Comparison of ENCODE assay signal across 8 mouse cellular contexts in the genomic region with DNA sequence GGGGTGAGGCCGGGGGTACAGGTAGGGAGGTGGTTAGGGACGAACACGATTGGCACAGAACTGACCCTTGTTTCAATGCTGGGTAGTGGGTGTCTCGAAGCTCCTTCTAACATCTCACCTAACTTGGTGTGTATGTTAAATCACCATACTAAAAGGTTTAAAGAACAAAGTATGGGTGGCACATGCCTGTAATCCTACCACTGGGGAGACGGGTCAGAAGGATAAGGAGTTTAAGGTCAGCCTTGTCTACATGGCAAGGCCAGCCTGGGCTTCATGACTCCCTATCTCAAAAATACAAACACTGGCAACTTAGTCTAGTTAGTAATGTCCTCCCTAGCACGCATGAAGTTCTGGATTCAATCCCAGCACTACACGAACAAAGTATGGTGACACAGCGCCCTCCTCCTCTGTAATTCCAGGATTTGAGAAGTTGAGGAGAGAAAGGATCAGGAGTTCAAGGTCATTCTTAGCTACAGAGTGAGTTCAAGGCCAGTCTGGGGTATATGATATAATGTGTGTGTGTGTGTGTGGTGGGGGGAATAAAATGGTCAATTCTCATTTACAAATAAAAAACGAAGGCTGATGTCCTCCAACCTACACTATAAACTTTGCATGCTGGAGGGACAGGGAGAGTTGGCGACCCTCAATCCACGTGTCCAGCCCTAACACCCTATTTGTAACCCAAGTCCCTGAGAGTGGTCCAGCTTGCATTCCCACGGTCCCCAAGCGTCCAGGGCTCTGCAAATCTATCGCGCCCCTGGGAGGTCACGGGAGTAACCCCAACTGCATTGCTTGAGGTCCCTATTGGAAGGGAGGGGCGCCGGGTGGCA. TPM values are rescaled to one million over a fixed set of nuclear protein-coding genes. Genes with fewer than 3 reads are reported as not detected.
A peak's percentile ranks its signal among the peaks of the same experiment; 100 is the strongest.
DNase-seq lines count a peak whose midpoint lies in the region; ATAC-seq and TF ChIP-seq lines count a peak whose summit lies in the region.

No protein-coding gene starts in this region.

- DNase-seq in embryo, embryonic 10.5 days (ENCODE audit: low spot score): peak; percentile 47
- DNase-seq in embryo, embryonic 11 days: no peak
- DNase-seq in NIH3T3 (ENCODE audit: low read depth): peak; percentile 70
- no peak for DNase-seq in layer of hippocampus, postnatal 25 days (ENCODE audit: extremely low spot score in 1 of 2, low spot score in 1 of 2)
- no peak for DNase-seq in layer of hippocampus, adult 8-10 months (ENCODE audit: low spot score in 2 of 2)

- 30% methylated on average over 18 of the region's 18 CpGs for WGBS in heart, embryonic 13.5 days
- WGBS in limb, embryonic 15.5 days: 34% methylated on average over 18 of the region's 18 CpGs
- WGBS in olfactory bulb, adult 2 months: 30% methylated on average over 18 of the region's 18 CpGs

- no peak for TF ChIP-seq POLR2A in olfactory bulb, adult 2 months (IDR thresholded peaks at IDR 0.05; ENCODE audit: insufficient read depth, low read depth, low read length)

- no peak for TF ChIP-seq CTCF in olfactory bulb, adult 2 months (IDR thresholded peaks at IDR 0.05; ENCODE audit: insufficient read depth, low read depth, low read length)

- no peaks in the 10 kb centered on the region for H3K9me3 ChIP-seq in heart, embryonic 13.5 days
- no peaks in the 10 kb centered on the region for H3K9me3 ChIP-seq in limb, embryonic 15.5 days

- peak overlapping the region; percentile 85 for H3K27ac ChIP-seq in heart, embryonic 13.5 days (replicated peaks)
- peak overlapping the region; percentile 80 for H3K27ac ChIP-seq in limb, embryonic 15.5 days
- H3K27ac ChIP-seq in olfactory bulb, adult 2 months (ENCODE audit: insufficient read depth, low read depth, low read length): 0 out of 2 replicates have a peak overlapping the region, but pooled peaks have one; percentile 20

- H3K4me3 ChIP-seq in heart, embryonic 13.5 days: peak overlapping the region; percentile 91
- H3K4me3 ChIP-seq in limb, embryonic 15.5 days: peak overlapping the region; percentile 86
- H3K4me3 ChIP-seq in olfactory bulb, adult 2 months (ENCODE audit: insufficient read depth, low read depth, low read length): peak overlapping the region; percentile 74

- ATAC-seq in heart, embryonic 13.5 days (ENCODE audit: extremely low read depth, insufficient number of reproducible peaks, low FRiP score, low TSS enrichment): no peak
- no peak for ATAC-seq in limb, embryonic 15.5 days (ENCODE audit: insufficient number of reproducible peaks, low FRiP score, low TSS enrichment, low read depth)

- peak overlapping the region; percentile 92 for H3K4me2 ChIP-seq in heart, embryonic 13.5 days
- peak overlapping the region; percentile 88 for H3K4me2 ChIP-seq in limb, embryonic 15.5 days

- peak overlapping the region; percentile 94 for H3K9ac ChIP-seq in heart, embryonic 13.5 days
- H3K9ac ChIP-seq in limb, embryonic 15.5 days: peak overlapping the region; percentile 90

- H3K36me3 ChIP-seq in heart, embryonic 13.5 days: peaks cover 8% of the 10 kb centered on the region
- no peaks in the 10 kb centered on the region; the same call in 1 of the 2 replicates for H3K36me3 ChIP-seq in limb, embryonic 15.5 days

- H3K27me3 ChIP-seq in heart, embryonic 13.5 days (replicated peaks): no peaks in the 10 kb centered on the region
- H3K27me3 ChIP-seq in limb, embryonic 15.5 days: no peaks in the 10 kb centered on the region

- H3K4me1 ChIP-seq in heart, embryonic 13.5 days: peaks cover 54% of the 10 kb centered on the region
- peaks cover 34% of the 10 kb centered on the region for H3K4me1 ChIP-seq in limb, embryonic 15.5 days
- H3K4me1 ChIP-seq in olfactory bulb, adult 2 months (ENCODE audit: control insufficient read depth, insufficient read depth, low read length): peaks cover 13% of the 10 kb centered on the region

RNA-seq across cellular contexts. Expression of a gene that starts 0.9 kb away (rescaled TPM):
- 9.4 and 10.9 TPM in 2 replicates for polyA plus RNA-seq in heart, embryonic 13.5 days (2015; fragmentation: Nextera tagmentation; extraction: Ambion mirVana)
- 19.1 and 24.3 TPM in 2 replicates for polyA plus RNA-seq in limb, embryonic 15.5 days (2015; fragmentation: Nextera tagmentation; extraction: Ambion mirVana)
- polyA plus RNA-seq in olfactory bulb, adult 2 months (2012; ENCODE audit: insufficient read depth, insufficient read length, low replicate concordance, missing spikeins): not detected in 2 replicates
- total RNA-seq in layer of hippocampus, postnatal 25 days (2021): 100 to 1,000 TPM; 101 to 111 TPM
- total RNA-seq in layer of hippocampus, adult 8-10 months (2022): 100 to 1,000 TPM in 1 of 4 experiments, 10 to 100 TPM in 3; 84.5 to 102 (median 90.0) TPM

Comparison
In these comparisons a context has a peak if more than half of its experiments do, and no peak if none do; other contexts are left out.
1. DNase-seq: peak in embryo, embryonic 10.5 days (single experiment) and NIH3T3 (single experiment); none in embryo, embryonic 11 days (single experiment), layer of hippocampus, postnatal 25 days (0 of 2) and layer of hippocampus, adult 8-10 months (0 of 2).
2. H3K27ac ChIP-seq: peak in every context shown above with its lines; median percentile 85 in heart, embryonic 13.5 days; 80 in limb, embryonic 15.5 days; 20 in olfactory bulb, adult 2 months.
3. Peak in every context shown above with its lines, with median percentiles within 50 percentile points of each other: H3K4me3 ChIP-seq.